Mouse (Mus musculus) liver, postnatal 0 days (tissue): Measurements from ENCODE around the gene Esrra. TPM values are rescaled to one million over a fixed set of nuclear protein-coding genes. Genes with fewer than 3 reads are reported as not detected.
A peak's percentile ranks its signal among the peaks of the same experiment; 100 is the strongest.

Experiments
- ATAC-seq: fragments of 200-750 bp; cut with Nextera tagmentation; 2 replicates; pipeline ENCODE4 v1.8.0; 2017; ENCODE audit warnings: mild to moderate bottlenecking, moderate library complexity
- DNase-seq: peaks from one replicate; pipeline ENCODE4 v3.0.0-alpha.2; 2016
- H3K27ac ChIP-seq: fragments of 300-500 bp; sonication (generic); 2 replicates; pipeline ENCODE4 v1.5.1; 2014; ENCODE audit warnings: antibody characterized with exemption, moderate library complexity, mild to moderate bottlenecking, low read depth
- H3K27me3 ChIP-seq: fragments of 300-500 bp; sonication (generic); 2 replicates; pipeline ENCODE4 v1.6.1; 2014; ENCODE audit warnings: low read length, control low read depth, mixed read lengths; ENCODE audit not compliant: insufficient read depth
- H3K36me3 ChIP-seq: fragments of 300-500 bp; sonication (generic); replicated peaks from 2 replicates; pipeline ENCODE4 v1.6.1; 2014; ENCODE audit warnings: mild to moderate bottlenecking, control low read depth, low read length, moderate library complexity, mixed read lengths; ENCODE audit not compliant: insufficient read depth
- H3K4me1 ChIP-seq: fragments of 300-500 bp; sonication (generic); 2 replicates; pipeline ENCODE4 v1.6.1; 2014; ENCODE audit warnings: antibody characterized with exemption, mild to moderate bottlenecking, control low read depth; ENCODE audit not compliant: insufficient read depth
- H3K4me2 ChIP-seq: fragments of 300-500 bp; sonication (generic); 2 replicates; pipeline ENCODE4 v1.6.1; 2014; ENCODE audit warnings: low read depth, mild to moderate bottlenecking, low read length, moderate library complexity, mixed read lengths
- H3K4me3 ChIP-seq: fragments of 300-500 bp; sonication (generic); 2 replicates; pipeline ENCODE4 v1.5.1; 2014; ENCODE audit warnings: low read depth, low read length
- H3K9ac ChIP-seq: fragments of 300-500 bp; sonication (generic); replicated peaks from 2 replicates; pipeline ENCODE4 v1.6.1; 2014; ENCODE audit warnings: mild to moderate bottlenecking, moderate library complexity
- H3K9me3 ChIP-seq: fragments of 300-500 bp; sonication (generic); 2 replicates; pipeline ENCODE4 v1.6.1; 2016; ENCODE audit warnings: mild to moderate bottlenecking, control low read depth, low read length, mixed read lengths
- CTCF ChIP-seq: sonication (generic); IDR thresholded peaks from 2 replicates; pipeline ENCODE4 v1.5.1; 2016; ENCODE audit warnings: antibody characterized with exemption, low read depth
- EP300 ChIP-seq: IDR thresholded peaks from 2 replicates; pipeline ENCODE4 v1.6.1; 2016; ENCODE audit warnings: antibody characterized with exemption, low read depth, mild to moderate bottlenecking
- WGBS: fragments of 180-500 bp; shearing (Covaris S2); extraction: QIAGEN DNeasy Blood & Tissue Kit; methylation state at CpG from one replicate; pipeline ENCODE4 v1.1.7; 2014; ENCODE audit not compliant: insufficient replicate concordance; 5-methylcytosine and 5-hydroxymethylcytosine counted together
- polyA plus RNA-seq: library from polyadenylated mRNA; unstranded; fragments of >200 nt; fragmentation: Nextera tagmentation; extraction: Ambion mirVana; gene quantifications from 2 replicates; pipeline ENCODE4 v1.2.1, GENCODE M21; 2015

The Esrra gene
- polyA plus RNA-seq, 1 experiment from 2014 or later = 8.2 TPM

GRCm38 (mm10) chr19:6942764-6943163, 21.2 kb upstream of the Esrra start:
- Histone ChIP-seq H3K4me1 (peaks cover 16% of the 10 kb centered on the region), H3K27me3 (no peaks in the 10 kb centered on the region), H3K9ac (peak overlapping the region; percentile 80), H3K9me3 (no peaks in the 10 kb centered on the region), H3K36me3 (no peaks in the 10 kb centered on the region), H3K27ac (peak overlapping the region; percentile 91), H3K4me3 (peak overlapping the region; percentile 81), H3K4me2 (peak overlapping the region; percentile 98)
- DNase-seq (no peak), ATAC-seq (no peak)
- WGBS = 20% methylated on average over 5 of the region's 5 CpGs
- TF ChIP-seq CTCF = no peak
- TF ChIP-seq EP300 = no peak

DNA sequence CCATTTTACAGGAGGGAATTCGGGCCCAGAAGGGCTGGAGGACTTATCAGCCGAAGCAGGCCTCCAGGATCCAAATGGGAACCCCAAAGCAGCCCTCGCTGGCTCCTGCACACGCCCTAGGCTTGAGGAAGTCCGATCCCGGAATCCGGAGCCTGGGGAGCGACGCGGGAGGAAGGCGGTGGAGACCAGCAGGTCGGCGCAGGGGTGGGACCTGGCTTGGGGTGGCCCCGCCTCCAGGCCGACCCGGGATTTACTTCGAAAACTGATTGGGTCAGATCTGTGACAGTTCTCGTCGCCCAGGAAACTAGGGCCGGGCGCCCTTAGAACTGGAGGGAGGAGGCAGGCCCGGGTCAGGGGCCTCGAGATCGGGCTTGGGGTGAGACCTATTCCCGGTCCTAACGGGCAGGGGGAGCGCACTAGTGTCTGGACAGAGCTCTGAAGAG, 20.7 kb upstream of the Esrra start, which contains the start of gene Gpr137:
TSS of gene Gpr137 (minus strand) at position 232 of the 443 bp plus-strand sequence.
- Histone ChIP-seq H3K4me3 (peak within 1 kb of the TSS; percentile 81), H3K27me3 (no peaks in the 10 kb centered on the region), H3K27ac (peak within 1 kb of the TSS; percentile 91), H3K9ac (peak within 1 kb of the TSS; percentile 80), H3K4me1 (peaks cover 16% of the 10 kb centered on the region), H3K9me3 (no peaks in the 10 kb centered on the region), H3K36me3 (no peaks in the 10 kb centered on the region), H3K4me2 (peak within 1 kb of the TSS; percentile 98)
- peak; percentile 89 for ATAC-seq
- under 1% methylated on average over 27 of the region's 27 CpGs for WGBS
- DNase-seq = peak; percentile 95
- no peak for TF ChIP-seq EP300
- no peak for TF ChIP-seq CTCF

GRCm38 (mm10) chr19:6941372-6942248, 20.0 kb upstream of the Esrra start, which contains the start of gene Bad:
TSS of gene Bad (plus strand) at chr19:6941861.
- peak within 1 kb of the TSS; percentile 81 for H3K4me3 ChIP-seq
- under 1% methylated on average over 81 of the region's 83 CpGs for WGBS
- peak within 1 kb of the TSS; percentile 98 for H3K4me2 ChIP-seq
- DNase-seq (peak; percentile 97), ATAC-seq (peak; percentile 78)
- no peaks in the 10 kb centered on the region for H3K27me3 ChIP-seq
- H3K27ac ChIP-seq = peak within 1 kb of the TSS; percentile 91
- peaks cover 14% of the 10 kb centered on the region for H3K4me1 ChIP-seq
- TF ChIP-seq CTCF = peak; percentile 28
- TF ChIP-seq EP300 = peak; percentile 93
- peak within 1 kb of the TSS; percentile 80 for H3K9ac ChIP-seq
- H3K9me3 ChIP-seq = no peaks in the 10 kb centered on the region
- H3K36me3 ChIP-seq = no peaks in the 10 kb centered on the region

DNA sequence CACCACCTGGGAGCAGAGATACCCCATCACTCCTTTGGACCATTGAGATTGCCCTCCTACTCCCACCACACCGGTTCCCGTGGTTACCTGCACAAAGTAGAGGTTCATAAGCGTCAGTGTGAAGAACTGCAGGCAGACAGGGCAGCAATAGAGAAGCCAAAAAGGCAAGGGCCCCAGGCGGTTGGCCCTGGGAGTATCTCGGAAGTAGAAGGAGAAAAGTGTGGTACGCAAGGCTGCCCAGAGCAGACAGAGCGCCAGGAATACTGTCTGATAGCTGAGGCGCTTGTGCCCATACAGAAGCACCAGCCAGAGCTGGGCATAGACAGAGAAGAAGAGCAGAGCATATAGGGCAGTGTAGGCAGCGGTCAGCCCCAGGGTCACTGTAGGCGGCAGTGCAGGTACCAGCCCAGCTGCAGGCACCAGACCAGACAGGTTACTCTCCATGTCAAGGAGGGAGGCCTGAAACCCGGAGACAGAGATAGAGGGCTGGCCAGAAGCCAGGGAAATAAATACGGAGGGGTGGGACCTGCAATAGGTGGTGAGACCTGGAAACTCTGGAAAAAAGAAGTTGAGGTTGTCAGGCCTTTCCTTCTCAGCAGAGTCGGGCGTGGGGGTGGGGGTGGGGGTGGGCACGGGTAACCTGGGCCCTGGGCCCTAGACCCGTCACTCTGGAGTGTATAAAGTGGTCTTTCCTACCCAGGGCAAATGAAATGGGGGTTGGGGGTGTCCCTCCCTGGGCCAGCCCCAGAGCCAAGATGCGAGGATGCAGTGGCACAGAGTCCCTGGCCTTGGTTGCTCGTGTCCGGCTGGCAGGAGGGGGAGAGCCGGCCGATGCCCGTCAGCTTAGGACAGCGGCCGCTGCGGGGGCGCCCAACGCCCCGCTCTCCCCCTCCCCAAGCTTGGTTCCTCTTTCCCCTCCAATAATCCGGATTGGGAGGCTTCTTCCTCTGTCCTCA, 19.1 kb upstream of the Esrra start:
- 27% methylated on average over 29 of the region's 29 CpGs for WGBS
- Histone ChIP-seq H3K9ac (peak overlapping the region; percentile 80), H3K27ac (peak overlapping the region; percentile 45; the same call in 1 of the 2 replicates), H3K4me3 (peak overlapping the region; percentile 81), H3K4me2 (peak overlapping the region; percentile 98), H3K9me3 (no peaks in the 10 kb centered on the region), H3K36me3 (no peaks in the 10 kb centered on the region), H3K4me1 (peaks cover 14% of the 10 kb centered on the region), H3K27me3 (peaks cover 5% of the 10 kb centered on the region)
- DNase-seq (no peak), ATAC-seq (no peak)
- no peak for TF ChIP-seq CTCF
- TF ChIP-seq EP300 = no peak

DNA sequence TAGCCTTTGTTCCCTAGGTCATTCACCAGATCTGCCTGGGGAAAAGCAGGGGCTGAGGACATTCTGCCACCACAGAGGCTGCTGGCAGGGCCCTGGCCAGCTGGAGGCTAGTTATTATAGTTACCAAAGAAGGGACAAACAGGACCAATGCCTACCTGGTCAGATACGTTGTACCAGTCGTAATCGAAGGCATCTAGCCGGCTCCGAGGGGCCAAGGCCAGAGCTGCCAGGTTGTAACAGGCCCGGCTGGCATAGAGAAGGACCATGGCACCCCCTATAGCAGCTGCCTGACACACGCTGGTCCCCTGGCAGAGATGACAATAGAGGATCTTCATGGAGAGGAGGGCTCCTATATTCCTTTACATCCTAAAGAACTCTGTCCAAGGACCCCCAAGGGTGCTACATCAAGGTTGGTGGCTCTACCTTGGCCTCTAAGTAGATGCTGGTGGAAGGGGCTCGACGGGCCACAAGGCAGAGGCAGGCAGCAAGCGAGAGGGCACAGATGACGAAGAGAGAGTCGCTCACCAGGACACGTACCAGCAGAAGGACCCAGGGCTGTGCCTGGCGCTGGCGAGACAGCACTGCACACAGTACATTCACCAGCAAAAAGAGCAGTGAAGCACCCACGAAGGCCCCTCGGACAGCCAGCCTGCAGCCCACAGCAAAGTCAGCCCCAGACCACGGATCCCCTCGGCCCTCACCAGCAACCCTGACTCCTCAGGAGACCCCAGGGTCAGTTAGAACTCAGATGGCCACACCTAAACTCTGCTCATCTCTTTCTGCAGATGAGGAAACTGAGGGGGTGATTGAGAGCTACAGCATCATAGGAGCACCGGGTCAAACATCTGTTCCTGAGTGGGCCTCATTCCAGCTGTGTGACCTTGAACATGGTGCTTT, 17.7 kb upstream of the Esrra start:
- Histone ChIP-seq H3K9ac (no peak overlapping the region), H3K9me3 (no peaks in the 10 kb centered on the region), H3K4me2 (no peak overlapping the region), H3K27ac (no peak overlapping the region), H3K27me3 (peaks cover 18% of the 10 kb centered on the region), H3K36me3 (no peaks in the 10 kb centered on the region), H3K4me1 (peaks cover 14% of the 10 kb centered on the region), H3K4me3 (no peak overlapping the region)
- 85% methylated on average over 20 of the region's 20 CpGs for WGBS
- DNase-seq (no peak), ATAC-seq (no peak)
- no peak for TF ChIP-seq CTCF
- TF ChIP-seq EP300 = no peak
